Mouse (Mus musculus) left cerebral cortex, adult 9 months (tissue): ENCODE results near the gene Macc1.

Source experiments
- DNase-seq, 2 experiments: peaks; one replicate each; pipeline ENCODE4 v3.0.0; 2022; ENCODE audit warnings: low spot score in 2 of 2

The Macc1 gene

DNA sequence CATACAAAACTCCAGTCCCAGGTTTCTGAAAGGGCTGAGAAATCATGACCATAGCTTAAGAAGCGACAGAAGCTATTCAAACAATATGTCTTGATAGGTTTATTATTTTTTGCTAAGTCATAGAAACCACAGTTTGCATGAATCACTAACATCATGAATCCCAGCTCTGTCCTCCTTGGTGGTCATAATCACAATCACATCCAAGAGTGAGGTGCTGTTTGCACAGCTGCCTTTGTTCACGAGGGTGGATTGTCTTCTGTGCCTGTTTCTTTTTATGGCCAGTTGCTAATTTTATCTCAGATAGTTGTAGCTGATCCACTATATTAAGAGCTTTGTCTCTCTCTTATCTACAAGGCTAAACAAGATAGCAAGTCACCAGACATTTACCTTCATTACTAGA, 72.6 kb downstream of the Macc1 start:
- no peak for DNase-seq

DNA sequence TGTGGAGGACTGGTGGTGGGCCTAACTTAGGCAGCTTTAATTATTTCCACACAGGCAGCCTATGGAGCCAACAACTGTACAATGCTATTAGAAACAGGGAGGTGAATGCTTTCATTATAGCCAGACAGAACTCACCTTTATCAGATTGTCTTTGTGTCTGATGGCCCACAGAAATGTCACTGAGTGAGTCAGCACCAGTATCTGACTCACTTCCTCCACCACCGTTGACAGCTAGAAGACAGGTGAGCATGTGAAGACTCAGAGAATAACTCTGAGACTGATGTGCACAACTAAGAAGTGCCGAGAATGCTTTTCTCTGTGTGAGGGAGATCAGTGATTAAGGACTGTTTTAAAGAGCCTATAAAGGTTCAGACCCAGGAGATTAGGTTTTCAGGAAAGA, 73.9 kb downstream of the Macc1 start:
- DNase-seq = no peak

DNA sequence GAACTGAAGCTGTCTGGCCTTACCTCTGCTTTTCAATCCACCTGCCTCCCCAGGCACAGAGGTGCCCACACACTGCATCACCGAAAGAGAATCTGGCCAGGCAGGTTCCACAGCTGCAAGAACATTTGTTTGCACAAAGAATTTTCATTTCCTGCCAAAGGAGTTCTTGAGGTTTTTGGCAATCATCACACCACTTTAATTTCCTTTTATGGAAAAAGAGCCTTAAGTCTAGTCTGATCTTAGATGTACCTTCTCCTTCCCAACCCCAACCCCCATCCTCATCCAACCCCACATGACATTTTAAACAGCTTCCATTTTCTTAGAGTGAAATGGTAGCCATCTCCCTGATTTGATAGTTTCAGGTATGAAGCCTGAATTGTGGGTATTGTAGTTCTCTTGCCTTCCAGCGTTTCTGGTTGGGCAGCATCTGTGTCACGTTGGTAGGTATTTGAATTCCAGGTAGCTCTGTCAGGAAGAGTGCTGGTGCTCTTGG, 76.2 kb downstream of the Macc1 start:
- DNase-seq = no peak

DNA sequence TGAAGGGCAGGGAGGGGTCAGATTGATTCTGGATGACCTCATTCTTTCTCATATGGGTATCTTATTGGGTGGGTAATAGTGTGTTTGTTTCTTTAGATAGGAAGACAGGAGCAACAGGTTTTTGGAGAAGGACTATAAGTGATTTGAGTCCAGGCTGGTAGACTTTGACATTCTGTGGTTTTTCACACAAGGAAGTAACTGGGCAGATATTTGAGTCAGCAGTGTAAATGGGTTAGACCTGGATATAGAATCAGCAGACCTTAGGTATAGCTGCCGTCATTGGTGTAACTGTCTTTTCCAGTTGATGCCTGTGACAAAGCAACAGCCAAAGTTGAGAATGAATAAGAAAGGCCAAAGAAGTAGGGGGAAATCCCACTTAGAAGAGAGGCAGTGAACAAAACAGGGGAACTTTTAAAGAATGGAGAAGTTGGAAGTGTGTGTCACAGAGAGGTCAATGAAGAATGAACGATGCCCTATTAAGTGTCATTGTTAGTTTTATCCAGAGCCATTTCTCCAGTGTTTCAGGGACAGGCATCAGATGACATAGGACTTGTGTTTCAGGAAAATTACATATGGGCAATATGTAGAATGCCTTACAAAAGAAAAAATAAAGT, 84.1 kb downstream of the Macc1 start:
- no peak for DNase-seq

DNA sequence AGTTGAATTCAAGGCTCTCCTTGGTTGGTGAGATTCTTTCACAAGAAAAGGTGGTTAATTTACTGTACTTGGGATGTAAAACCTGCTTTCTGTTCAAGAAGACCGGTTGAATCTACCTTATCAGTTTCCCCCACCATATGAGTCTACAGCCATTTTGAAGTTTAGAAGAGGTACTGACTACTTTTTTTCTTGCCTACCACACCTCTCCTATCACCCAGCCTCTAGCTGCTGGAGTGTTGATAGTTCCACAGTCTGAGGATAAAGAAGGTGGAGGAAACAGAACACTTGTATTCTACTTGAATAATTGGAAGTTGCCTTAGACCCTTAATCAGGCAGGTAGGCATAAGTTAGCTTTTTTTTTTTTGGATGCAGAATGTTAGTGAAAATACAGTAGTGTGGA, 88.2 kb downstream of the Macc1 start:
- no peak for DNase-seq

DNA sequence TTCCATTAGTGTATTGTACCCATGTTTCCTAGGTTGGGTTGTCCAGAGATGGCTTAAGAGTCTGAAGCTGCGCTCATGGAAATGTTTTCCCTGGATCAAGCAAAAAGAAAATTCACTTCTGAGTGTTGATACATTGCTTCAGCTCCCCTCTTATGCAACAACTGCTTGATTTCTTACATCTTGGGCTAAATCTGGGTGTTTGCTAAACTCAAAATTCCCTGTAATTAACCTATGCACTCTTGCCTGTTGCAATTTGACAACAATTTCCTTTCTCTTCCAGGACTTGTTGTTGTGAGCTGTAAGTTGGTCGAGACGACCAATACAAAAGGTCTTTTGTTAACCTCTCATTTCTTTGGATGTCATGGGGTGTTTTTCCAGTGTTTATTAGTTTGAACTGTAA, 88.7 kb downstream of the Macc1 start:
- DNase-seq = no peak

DNA sequence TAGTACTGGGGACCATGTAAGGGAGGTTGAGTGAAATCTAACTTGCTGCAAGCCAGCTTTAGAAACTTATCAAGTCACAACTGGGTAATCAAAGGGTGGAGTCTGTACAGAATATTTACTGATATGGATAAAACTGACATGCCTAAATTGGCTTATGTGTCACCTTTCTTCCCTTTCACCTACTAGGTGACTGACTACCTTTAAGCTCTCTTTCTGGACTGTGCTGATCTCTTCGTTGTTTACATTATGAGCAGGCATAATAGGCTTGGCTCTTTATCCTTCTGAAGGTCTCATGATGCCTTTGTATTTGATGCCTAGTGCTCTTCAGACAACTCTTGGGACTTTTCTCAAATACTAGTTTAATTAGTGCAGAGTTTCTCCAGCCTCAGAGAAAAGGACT, 90.7 kb downstream of the Macc1 start:
- DNase-seq = no peak

DNA sequence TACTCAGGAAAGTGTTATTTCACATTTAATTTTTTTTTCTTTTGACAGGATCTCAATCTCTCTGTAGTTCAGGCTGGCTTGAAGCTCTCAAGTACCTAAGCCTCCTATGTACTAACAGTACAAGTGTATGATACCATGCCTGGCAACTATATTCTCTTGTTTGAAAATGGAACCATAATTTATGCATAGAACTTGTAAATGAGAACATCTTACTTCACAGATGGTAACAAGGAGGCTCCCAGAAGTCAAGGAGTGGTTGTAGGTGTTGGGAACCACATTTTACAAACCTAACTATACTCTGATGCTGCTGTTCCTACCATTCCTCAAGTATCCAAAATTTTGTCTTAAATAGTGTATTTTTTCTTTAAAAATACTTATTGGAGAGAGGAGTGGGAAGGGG, 96.5 kb downstream of the Macc1 start:
- no peak for DNase-seq

DNA sequence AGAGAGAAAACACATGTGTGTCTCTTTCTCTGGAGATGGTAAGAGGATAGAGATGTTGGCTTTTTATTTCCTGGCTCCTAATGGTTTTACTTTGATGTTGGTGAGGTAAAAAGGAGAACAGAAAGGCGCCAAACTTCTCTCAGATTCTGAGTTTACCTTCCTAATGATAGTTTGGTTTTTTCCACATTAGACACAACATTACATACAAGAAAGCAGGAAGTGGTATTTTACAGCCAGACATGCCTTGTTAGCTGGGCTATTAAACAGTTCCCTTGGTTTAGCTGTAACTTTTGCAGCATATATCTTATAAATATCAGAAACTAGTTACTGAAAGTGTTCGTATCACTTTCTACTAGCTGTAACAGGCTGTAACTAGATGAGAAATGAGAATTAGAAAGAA, 96.9 kb downstream of the Macc1 start:
- no peak for DNase-seq

DNA sequence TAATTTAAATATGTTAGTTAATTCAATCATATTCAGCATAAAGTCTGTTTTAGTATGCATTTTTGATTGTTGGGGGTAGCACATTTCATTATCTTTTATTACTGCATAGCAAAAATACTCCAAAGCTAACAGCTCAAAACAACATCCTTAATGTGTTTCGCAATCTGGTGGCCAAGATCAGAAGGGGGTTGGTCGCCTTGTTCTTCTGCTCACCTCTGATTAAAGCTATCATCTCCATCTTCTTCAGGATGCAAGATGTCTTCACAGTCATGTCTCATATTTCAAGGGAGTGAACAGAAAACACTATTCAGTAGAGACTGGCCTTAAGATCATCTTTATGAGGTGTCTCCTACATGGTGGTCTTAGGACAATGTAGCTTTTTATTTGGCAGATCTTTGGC, 97.9 kb downstream of the Macc1 start:
- DNase-seq = no peak

DNA sequence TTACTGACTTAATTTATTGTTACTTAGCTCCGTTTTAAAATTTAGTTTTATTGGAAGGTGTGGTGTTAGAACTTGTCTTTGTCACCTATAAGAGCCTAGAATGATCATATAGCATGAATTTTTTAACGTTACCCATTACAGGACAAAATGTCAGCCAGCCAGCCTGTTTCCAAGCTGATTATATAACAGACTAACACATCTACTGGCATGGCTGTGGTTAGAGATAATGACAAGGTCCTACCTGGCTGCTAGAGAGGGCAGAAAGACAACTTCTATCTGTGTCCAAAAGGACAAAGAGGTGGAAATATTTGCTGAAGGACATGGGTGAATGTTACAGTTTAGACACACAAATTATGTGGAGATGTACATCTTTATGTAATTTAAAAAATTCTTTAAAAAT, 101.8 kb downstream of the Macc1 start:
- no peak for DNase-seq

DNA sequence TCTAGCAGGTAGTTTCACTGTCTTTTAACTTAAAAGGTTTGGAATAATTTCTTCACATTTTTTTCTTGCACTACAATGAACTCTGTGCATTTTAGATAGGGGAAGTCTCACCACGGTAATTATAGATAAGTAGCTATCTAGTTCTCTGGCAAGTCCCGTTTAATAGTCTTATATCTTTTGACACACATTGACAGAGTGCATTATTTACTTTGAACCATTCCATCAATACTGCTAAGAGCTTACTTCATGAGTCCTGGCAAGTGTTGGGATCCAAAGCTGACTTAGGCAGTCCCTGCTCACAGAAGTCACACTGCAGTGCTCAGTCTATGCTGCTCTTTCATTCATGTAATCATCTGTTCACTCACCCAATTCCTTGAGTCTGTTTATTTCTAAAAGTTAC, 111.7 kb downstream of the Macc1 start:
- no peak for DNase-seq

DNA sequence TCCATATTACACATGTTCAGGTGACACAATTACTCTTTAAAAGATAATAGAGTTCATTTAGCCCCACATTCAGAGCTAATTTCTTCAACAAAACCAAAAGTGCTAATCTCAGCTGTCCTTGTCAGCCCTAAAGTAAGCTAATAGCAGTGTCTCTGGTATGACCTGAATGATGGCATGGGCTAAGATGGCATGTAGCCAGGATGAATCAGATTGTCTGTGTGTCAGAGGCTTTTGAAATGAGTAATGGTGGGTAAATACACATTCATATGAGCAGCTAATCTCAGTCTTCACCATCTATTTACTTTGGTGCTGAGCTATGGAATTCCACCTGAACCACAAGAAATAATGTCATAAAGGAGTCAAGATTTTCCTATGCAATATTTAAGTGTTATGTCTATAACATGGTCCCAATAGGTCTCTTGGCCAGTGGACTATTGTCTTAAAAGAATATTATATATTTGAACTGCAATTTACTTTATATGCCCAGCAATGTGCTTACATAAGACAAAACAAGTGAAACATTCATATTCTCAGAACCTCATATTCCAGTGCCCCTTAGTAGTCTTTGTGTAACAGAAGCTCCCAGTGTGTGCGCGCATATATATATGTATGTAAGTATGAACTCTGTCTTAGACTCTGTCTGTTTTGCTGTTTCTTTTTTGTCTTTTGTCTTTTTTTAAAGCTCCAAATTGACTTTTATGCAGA, 112.3 kb downstream of the Macc1 start:
- DNase-seq = no peak

DNA sequence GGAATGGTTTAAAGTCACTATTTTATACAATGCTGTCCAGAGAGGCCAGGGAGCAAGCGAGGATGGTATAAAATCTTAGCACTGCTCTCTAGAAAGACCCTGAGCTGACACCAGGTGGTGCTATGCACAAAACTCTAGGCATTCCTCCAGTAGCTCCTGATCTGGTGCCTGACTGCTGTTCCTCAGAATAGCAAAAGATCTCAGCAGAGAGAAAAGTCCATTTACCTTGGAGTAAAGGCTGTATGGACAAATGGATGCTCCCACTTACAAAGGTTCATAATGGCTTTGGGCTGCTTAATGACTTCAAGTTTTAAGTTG, 112.8 kb downstream of the Macc1 start:
- DNase-seq = peak in 1 of 2 experiments; percentile 79

DNA sequence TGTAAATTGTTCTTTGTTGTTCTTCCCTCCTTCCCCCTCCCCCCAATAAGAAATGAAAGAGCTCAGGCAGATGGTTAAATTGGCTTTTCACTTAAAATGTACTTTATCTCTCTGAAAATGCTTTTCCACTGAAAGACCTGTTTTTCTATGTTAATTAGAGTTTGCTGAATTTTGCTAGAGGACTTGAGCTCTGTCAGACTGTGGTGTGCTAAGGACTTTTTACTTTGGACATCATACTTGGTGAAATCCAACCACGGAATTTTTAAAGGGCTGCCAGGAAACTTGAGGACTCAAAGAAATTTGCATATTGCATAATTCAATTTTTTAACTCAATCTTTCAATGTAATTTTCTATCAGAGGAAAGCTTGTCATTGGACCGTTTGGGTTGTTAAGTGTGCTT, 126.7 kb downstream of the Macc1 start:
- DNase-seq = no peak

DNA sequence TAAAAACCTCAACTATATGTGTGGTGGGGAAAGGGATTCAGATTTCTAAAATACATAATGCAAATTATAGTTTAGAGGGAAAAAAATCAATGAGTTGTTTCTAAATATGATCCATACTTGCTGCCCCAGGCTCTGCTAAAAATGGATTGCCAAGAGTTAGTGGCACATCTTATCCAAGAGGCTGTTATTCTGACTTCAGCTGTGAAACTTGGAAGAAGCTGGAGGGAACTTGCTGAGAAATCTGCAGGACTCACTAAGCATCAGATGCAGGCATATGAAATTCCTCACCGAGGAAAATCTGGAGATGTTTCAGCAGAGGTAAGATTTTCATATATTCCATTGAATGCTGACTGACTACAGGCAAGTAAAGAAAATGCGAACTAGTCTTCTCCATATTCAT, 136.0 kb downstream of the Macc1 start:
- DNase-seq = peak in 1 of 2 experiments; percentile 29

DNA sequence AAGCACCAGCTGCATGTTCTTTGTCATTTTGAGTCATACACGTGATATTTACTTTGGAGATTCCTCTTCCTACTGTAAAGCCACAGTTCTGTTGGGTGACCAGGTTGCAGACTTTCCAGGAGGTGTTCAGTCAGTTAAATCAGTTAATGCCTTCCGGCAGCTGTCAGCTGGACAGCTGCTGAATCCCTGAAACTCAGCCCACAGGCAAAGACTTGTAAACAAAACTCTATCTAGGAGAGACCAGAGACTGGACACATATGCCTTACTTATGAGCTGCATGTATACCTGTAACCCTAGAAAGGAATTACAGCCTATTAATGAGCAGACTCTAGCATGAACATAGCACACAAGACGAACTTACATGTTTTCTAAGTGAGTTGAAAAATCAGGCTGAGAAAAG, 137.2 kb downstream of the Macc1 start:
- no peak for DNase-seq

DNA sequence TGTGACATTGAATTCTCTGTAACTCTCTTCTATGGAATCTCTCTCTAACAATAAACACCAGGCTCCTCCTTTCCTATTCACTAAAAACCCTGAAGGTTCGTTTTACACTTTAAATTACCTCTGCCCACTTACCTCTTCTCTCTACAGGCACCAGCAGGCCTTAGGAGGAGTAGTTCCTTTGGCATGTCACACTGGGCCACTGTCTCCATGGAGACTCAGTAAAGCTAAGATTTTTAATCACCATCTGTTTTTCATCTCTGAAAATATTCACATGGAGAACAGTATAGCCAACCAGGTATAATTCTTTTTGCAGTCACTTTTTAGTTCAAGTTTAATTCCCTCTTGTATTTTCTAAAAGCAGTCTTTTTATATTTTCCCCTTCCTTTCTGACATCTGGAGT, 140.0 kb downstream of the Macc1 start:
- peak; percentile 10 to 46 for DNase-seq

DNA sequence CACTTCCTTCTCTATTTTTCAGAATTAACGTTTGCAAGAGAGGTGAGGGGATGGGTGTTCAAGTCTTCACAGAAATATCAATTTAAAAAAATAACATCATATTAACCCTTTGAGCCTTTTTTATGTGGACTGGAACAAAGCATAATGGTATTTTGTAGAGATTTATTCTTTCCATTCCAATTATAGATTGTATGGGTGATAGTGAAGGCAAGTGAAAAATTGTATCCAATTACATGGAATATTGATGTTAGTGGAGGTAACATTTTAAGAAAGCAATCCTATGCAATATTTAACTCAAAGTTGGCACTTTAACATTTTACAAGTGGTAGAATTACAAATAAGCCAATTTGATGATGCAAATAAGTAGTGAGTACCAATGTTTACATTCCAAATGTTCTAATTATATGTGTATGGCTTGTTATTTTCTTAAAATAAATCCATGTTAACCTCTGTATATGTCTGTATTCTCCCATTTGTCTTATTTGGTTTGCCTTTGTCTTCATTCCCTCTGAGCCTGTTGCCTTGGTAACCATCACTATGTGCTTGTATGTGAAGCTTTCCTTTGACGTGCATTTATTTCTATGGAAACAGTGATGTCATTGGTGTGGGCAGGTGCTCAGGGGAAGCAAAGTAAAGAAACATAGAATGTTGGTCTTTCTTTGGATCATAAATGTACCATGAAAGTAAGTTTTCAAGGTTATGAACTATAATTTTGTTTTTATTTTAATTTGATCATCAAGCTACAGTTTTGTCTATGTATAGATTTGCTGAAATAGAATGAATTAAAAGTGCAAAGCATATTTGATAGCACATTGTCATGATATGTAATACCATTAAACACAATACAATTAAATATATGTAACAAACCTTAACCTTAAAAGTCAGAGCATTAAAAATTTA, 150.2 kb downstream of the Macc1 start:
- peak; percentile 36 to 49 for DNase-seq

DNA sequence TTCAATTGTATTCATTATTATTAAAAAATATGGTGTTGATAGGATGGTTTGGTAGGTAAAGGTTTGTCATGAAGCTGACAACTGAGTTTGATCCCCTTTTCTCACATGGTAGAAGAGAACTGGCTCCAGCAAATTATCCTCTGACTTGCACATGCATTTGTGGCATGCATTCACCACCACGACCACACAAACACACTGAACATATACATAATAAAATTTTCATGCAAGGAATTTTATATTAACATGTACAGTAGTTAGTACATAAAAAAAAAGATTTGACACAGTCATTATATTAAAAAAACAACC, 150.8 kb downstream of the Macc1 start:
- DNase-seq = no peak

DNA sequence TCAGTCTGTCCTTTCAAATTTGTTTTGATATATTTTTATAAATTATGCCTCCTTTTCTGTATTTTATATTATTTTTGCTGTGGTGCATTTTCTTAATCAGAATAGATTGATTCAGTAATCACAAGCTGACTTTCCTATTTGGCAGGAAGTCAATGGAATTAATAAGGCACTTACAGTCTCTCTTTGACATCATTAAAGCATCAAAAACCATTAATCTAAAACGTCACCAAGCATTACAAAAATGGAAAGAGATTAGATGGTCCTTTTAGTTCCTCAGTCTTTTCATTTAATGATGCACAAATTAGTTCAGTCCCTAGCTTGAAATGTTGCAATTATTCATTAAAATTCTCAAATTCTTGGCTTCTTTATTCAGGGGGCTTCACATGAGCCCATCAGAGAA, 153.6 kb downstream of the Macc1 start:
- no peak for DNase-seq

DNA sequence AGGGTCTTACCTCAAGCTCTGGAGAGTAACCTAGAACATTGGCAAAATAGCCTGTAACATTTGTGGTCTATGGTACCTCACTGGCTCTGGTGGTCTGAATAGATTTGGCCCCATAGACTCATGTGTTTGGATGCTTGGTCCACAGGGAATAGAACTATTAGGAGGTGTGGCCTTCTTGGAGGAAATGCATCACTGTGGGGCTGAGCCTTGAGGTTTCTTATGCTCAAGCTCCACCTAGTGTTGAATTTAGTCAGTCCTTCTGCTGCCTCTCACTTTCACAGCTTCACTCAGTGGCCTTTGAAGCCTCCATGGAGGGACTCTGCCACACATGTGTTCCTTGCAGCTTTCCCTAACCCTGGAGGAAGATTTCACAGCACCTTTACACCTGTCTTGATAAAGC, 156.2 kb downstream of the Macc1 start:
- no peak for DNase-seq

DNA sequence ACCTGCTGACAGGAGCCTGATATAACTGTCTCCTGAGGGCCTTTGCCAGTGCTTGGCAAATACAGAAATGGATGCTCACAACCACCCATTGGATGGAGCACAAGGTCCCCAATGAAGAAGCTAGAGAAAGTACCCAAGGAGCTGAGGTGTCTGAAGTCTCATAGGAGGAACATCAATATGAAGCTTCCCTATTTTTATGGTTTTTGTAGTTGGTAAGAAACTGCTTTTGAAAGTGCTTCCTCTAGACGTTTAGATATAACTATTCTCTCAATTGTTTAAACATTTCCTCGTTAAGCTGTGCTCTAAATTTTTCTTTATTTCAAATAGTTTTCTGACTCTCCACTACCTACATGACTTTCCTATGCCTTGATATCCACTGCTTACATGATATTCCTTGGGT, 169.2 kb downstream of the Macc1 start:
- no peak for DNase-seq
